9 mouse cellular contexts compared by ENCODE assay signal in the genomic region with DNA sequence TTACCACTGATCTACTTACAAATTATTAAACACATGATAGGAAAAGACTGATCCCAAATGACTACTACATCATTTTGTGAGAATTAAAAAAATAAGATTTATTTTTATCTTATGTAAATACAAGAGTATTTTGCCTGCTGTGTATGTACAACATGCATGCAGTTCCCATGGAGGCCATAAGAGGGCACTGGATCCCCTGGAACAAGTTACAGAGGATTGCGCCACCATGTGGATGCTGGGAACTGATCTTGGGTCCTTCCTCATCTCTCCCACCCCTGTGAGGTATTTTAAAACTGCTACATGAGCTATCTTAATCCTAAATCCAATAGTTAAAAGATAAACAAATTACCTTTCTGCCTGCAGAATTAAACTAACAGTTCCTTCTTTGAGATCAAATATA.
DNase-seq lines count a peak whose midpoint lies in the region; ATAC-seq and TF ChIP-seq lines count a peak whose summit lies in the region.
"Had no signal": no experiment of that assay in that cellular context is flagged by ENCODE, and none has a peak within 500 bp of the region (broad histone marks: within the 10 kb centered on the region; RNA-seq: fewer than 3 reads in every experiment).

No protein-coding gene starts in this region.

- no peaks in the 10 kb centered on the region for H3K4me1 ChIP-seq in hindbrain, postnatal 0 days (ENCODE audit: insufficient read depth, low read length)
- no peaks in the 10 kb centered on the region for H3K4me1 ChIP-seq in hindbrain, embryonic 14.5 days (replicated peaks; ENCODE audit: control insufficient read depth, insufficient read depth, low read length)
- H3K4me1 ChIP-seq: limb, embryonic 15.5 days had no signal

- H3K36me3 ChIP-seq in hindbrain, postnatal 0 days (ENCODE audit: insufficient read depth, low read length) = no peaks in the 10 kb centered on the region
- peaks cover 5% of the 10 kb centered on the region; the same call in 1 of the 2 replicates for H3K36me3 ChIP-seq in hindbrain, embryonic 14.5 days (replicated peaks; ENCODE audit: control insufficient read depth, insufficient read depth)

- no peaks in the 10 kb centered on the region for H3K9me3 ChIP-seq in hindbrain, postnatal 0 days (ENCODE audit: low read length)
- no peaks in the 10 kb centered on the region for H3K9me3 ChIP-seq in hindbrain, embryonic 14.5 days (ENCODE audit: control insufficient read depth, low read length)
- H3K9me3 ChIP-seq: limb, embryonic 15.5 days had no signal

- H3K4me2 ChIP-seq in hindbrain, postnatal 0 days (ENCODE audit: low read depth, low read length) = no peak overlapping the region
- no peak overlapping the region for H3K4me2 ChIP-seq in hindbrain, embryonic 14.5 days (replicated peaks)
- H3K4me2 ChIP-seq: limb, embryonic 15.5 days had no signal

- WGBS in hindbrain, postnatal 0 days = 88% methylated on average over 1 of the region's 1 CpGs
- whole genome bisulfite sequencing in hindbrain, embryonic 14.5 days = 94% methylated on average over 1 of the region's 1 CpGs

- H3K27me3 ChIP-seq in hindbrain, postnatal 0 days (ENCODE audit: insufficient read depth, low read length) = no peaks in the 10 kb centered on the region
- no peaks in the 10 kb centered on the region for H3K27me3 ChIP-seq in hindbrain, embryonic 14.5 days (ENCODE audit: control insufficient read depth, insufficient read depth, low read length)
- H3K27me3 ChIP-seq: limb, embryonic 15.5 days had no signal

- peak; percentile 65 for DNase-seq in hindbrain, postnatal 0 days (ENCODE audit: low spot score)
- DNase-seq in hindbrain, embryonic 14.5 days (ENCODE audit: low spot score) = no peak
- peak; percentile 60 for DNase-seq in 416B (ENCODE audit: low read depth)
- peak; percentile 28 for DNase-seq in MEL-GATA-1-ER (ENCODE audit: extremely low read depth, low read depth)
- DNase-seq in lung, postnatal 36 days = peak; percentile 15
- no peak for DNase-seq in adrenal gland, postnatal 25 days
- no peak for DNase-seq in adrenal gland, adult 2 months
- no peak for DNase-seq in left cerebral cortex, postnatal 25 days (ENCODE audit: low spot score in 2 of 2)

- H3K9ac ChIP-seq in hindbrain, postnatal 0 days (replicated peaks; ENCODE audit: low read length) = no peak overlapping the region
- H3K9ac ChIP-seq in hindbrain, embryonic 14.5 days = no peak overlapping the region
- H3K9ac ChIP-seq: limb, embryonic 15.5 days had no signal

- no peak overlapping the region for H3K4me3 ChIP-seq in hindbrain, postnatal 0 days (ENCODE audit: low read length)
- no peak overlapping the region for H3K4me3 ChIP-seq in hindbrain, embryonic 14.5 days (replicated peaks; ENCODE audit: low read length)
- H3K4me3 ChIP-seq: limb, embryonic 15.5 days had no signal

- intact Hi-C loops in left cerebral cortex, postnatal 25 days (cut with DNase I) = no loop called here

- H3K27ac ChIP-seq in hindbrain, postnatal 0 days = no peak overlapping the region
- no peak overlapping the region for H3K27ac ChIP-seq in hindbrain, embryonic 14.5 days
- H3K27ac ChIP-seq: limb, embryonic 15.5 days had no signal

- peak; percentile 62 for TF ChIP-seq CTCF in hindbrain, postnatal 0 days (IDR thresholded peaks at IDR 0.05; ENCODE audit: low read depth)

- no peak for ATAC-seq in hindbrain, postnatal 0 days
- no peak for ATAC-seq in hindbrain, embryonic 14.5 days (ENCODE audit: low FRiP score)

Comparison
In these comparisons a context has a peak if more than half of its experiments do, and no peak if none do; other contexts are left out.
1. DNase-seq: peak in hindbrain, postnatal 0 days (single experiment), 416B (single experiment), MEL-GATA-1-ER (single experiment) and lung, postnatal 36 days (single experiment); none in hindbrain, embryonic 14.5 days (single experiment), adrenal gland, postnatal 25 days (single experiment), adrenal gland, adult 2 months (single experiment) and left cerebral cortex, postnatal 25 days (0 of 2).